Mouse (Mus musculus) erythroblast, embryonic 14.5 days (primary cell): ENCODE results near the gene Ep400.

Experiments used
- GATA1 ChIP-seq: IDR thresholded peaks from 2 replicates; pipeline ENCODE4 v1.6.1; 2012; ENCODE audit warnings: low read length, inconsistent platforms, mixed read lengths
- TAL1 ChIP-seq: IDR thresholded peaks from 3 replicates; pipeline ENCODE4 v1.6.1; 2012; ENCODE audit warnings: low read length, inconsistent platforms, mixed read lengths

GRCm38 (mm10) chr5:110652719-110653648 is 117.5 kb downstream of the Ep400 start, which contains the start of the genes Noc4l and Ddx51:
- TF ChIP-seq TAL1, result no peak
- no peak for TF ChIP-seq GATA1
